Mouse (Mus musculus) hindbrain, embryonic 11.5 days (tissue): ENCODE measurements at regions not wholly inside any gene's neighbourhood (a gene's known extent, or its start where the extent isn't known, plus 50 kb on each side); places are given as distances from the start of the nearest gene placed in this dataset.

ENCODE experiments used
- ATAC-seq: fragments of 200-750 bp; cut with Nextera tagmentation; 2 replicates; pipeline ENCODE4 v1.8.0; 2017; ENCODE audit warnings: mild to moderate bottlenecking, moderate TSS enrichment, moderate library complexity; ENCODE audit not compliant: low FRiP score
- DNase-seq: peaks from one replicate; pipeline ENCODE4 v3.0.0-alpha.2; 2015; ENCODE audit warnings: low spot score
- H3K27ac ChIP-seq: fragments of 300-500 bp; sonication (generic); 2 replicates; pipeline ENCODE4 v1.5.1; 2014; ENCODE audit warnings: mild to moderate bottlenecking, low read depth, low read length
- H3K27me3 ChIP-seq: fragments of 300-500 bp; sonication (generic); 2 replicates; pipeline ENCODE4 v1.6.1; 2014; ENCODE audit warnings: mild to moderate bottlenecking, low read length, moderate library complexity, mixed read lengths; ENCODE audit not compliant: control insufficient read depth, insufficient read depth
- H3K36me3 ChIP-seq: fragments of 300-500 bp; sonication (generic); 2 replicates; pipeline ENCODE4 v1.6.1; 2014; ENCODE audit warnings: mild to moderate bottlenecking, low read length, moderate library complexity, mixed read lengths; ENCODE audit not compliant: control insufficient read depth, insufficient read depth
- H3K4me1 ChIP-seq: fragments of 300-500 bp; sonication (generic); replicated peaks from 2 replicates; pipeline ENCODE4 v1.6.1; 2014; ENCODE audit warnings: low read length, mixed read lengths; ENCODE audit not compliant: control insufficient read depth, insufficient read depth
- H3K4me2 ChIP-seq: fragments of 300-500 bp; sonication (generic); replicated peaks from 2 replicates; pipeline ENCODE4 v1.6.1; 2014; ENCODE audit warnings: mild to moderate bottlenecking, low read depth, low read length
- H3K4me3 ChIP-seq: fragments of 300-500 bp; sonication (generic); 2 replicates; pipeline ENCODE4 v1.5.1; 2014; ENCODE audit warnings: low read depth, low read length
- H3K9ac ChIP-seq: fragments of 300-500 bp; sonication (generic); 2 replicates; pipeline ENCODE4 v1.6.1; 2014; ENCODE audit warnings: low read depth, low read length
- H3K9me3 ChIP-seq: fragments of 300-500 bp; sonication (generic); 2 replicates; pipeline ENCODE4 v1.6.1; 2016; ENCODE audit warnings: low read length; ENCODE audit not compliant: control insufficient read depth
- WGBS: fragments of 180-500 bp; shearing (Covaris S2); extraction: QIAGEN DNeasy Blood & Tissue Kit; methylation state at CpG from one replicate; pipeline ENCODE4 v1.1.7; 2014; 5-methylcytosine and 5-hydroxymethylcytosine counted together

GRCm38 (mm10) chr15:13765411-13765810, 591.9 kb upstream of the Cdh6 start:
- Histone ChIP-seq H3K4me2 (no peak overlapping the region), H3K4me1 (no peaks in the 10 kb centered on the region), H3K4me3 (no peak overlapping the region), H3K36me3 (no peaks in the 10 kb centered on the region), H3K9me3 (no peaks in the 10 kb centered on the region), H3K27ac (no peak overlapping the region), H3K9ac (no peak overlapping the region), H3K27me3 (no peaks in the 10 kb centered on the region)
- DNase-seq: no peak
- no peak for ATAC-seq
- WGBS: 89% methylated on average over 3 of the region's 3 CpGs

GRCm38 (mm10) chr15:13764587-13764986, 591.1 kb upstream of the Cdh6 start:
- no peak for DNase-seq
- 91% methylated on average over 1 of the region's 1 CpGs for WGBS
- ATAC-seq: no peak
- no peaks in the 10 kb centered on the region for H3K27me3 ChIP-seq
- no peak overlapping the region for H3K4me3 ChIP-seq
- H3K4me2 ChIP-seq: no peak overlapping the region
- H3K9ac ChIP-seq: no peak overlapping the region
- H3K4me1 ChIP-seq: no peaks in the 10 kb centered on the region
- H3K36me3 ChIP-seq: no peaks in the 10 kb centered on the region
- H3K9me3 ChIP-seq: no peaks in the 10 kb centered on the region
- no peak overlapping the region for H3K27ac ChIP-seq

GRCm38 (mm10) chr15:13746559-13746958, 573.1 kb upstream of the Cdh6 start:
- WGBS: 78% methylated on average over 2 of the region's 2 CpGs

GRCm38 (mm10) chr15:13706276-13706675, 532.8 kb upstream of the Cdh6 start:
- Histone ChIP-seq H3K4me3 (no peak overlapping the region), H3K27me3 (no peaks in the 10 kb centered on the region), H3K4me1 (no peaks in the 10 kb centered on the region), H3K27ac (no peak overlapping the region), H3K9ac (no peak overlapping the region), H3K9me3 (no peaks in the 10 kb centered on the region), H3K36me3 (no peaks in the 10 kb centered on the region), H3K4me2 (no peak overlapping the region)
- ATAC-seq (no peak), DNase-seq (no peak)

More at GRCm38 (mm10) chr15:13746559-13746958, 573.1 kb upstream of the Cdh6 start:
- Histone ChIP-seq H3K27ac (no peak overlapping the region), H3K4me2 (no peak overlapping the region), H3K9ac (no peak overlapping the region), H3K9me3 (no peaks in the 10 kb centered on the region), H3K4me3 (no peak overlapping the region), H3K36me3 (no peaks in the 10 kb centered on the region), H3K27me3 (no peaks in the 10 kb centered on the region), H3K4me1 (no peaks in the 10 kb centered on the region)
- DNase-seq (no peak), ATAC-seq (no peak)

- no peak overlapping the region for H3K27ac ChIP-seq
- H3K4me2 ChIP-seq: no peak overlapping the region
- 90% methylated on average over 4 of the region's 4 CpGs for WGBS
- DNase-seq (no peak), ATAC-seq (no peak)
- no peak overlapping the region for H3K9ac ChIP-seq
- H3K27me3 ChIP-seq: no peaks in the 10 kb centered on the region
- no peaks in the 10 kb centered on the region for H3K9me3 ChIP-seq
- H3K4me1 ChIP-seq: no peaks in the 10 kb centered on the region
- no peak overlapping the region for H3K4me3 ChIP-seq
- H3K36me3 ChIP-seq: no peaks in the 10 kb centered on the region
Observed at GRCm38 (mm10) chr15:13705187-13705586, 531.7 kb upstream of the Cdh6 start.

- Histone ChIP-seq H3K27me3 (no peaks in the 10 kb centered on the region), H3K27ac (no peak overlapping the region), H3K9ac (no peak overlapping the region), H3K36me3 (no peaks in the 10 kb centered on the region), H3K4me2 (no peak overlapping the region), H3K4me3 (no peak overlapping the region), H3K4me1 (no peaks in the 10 kb centered on the region), H3K9me3 (no peaks in the 10 kb centered on the region)
- 75% methylated on average over 3 of the region's 3 CpGs for WGBS
- ATAC-seq: no peak
- no peak for DNase-seq
Observed at GRCm38 (mm10) chr15:13668193-13668592, 494.7 kb upstream of the Cdh6 start.

- Histone ChIP-seq H3K27ac (no peak overlapping the region), H3K4me1 (no peaks in the 10 kb centered on the region), H3K4me2 (no peak overlapping the region), H3K9ac (no peak overlapping the region), H3K9me3 (no peaks in the 10 kb centered on the region), H3K36me3 (no peaks in the 10 kb centered on the region), H3K4me3 (no peak overlapping the region), H3K27me3 (no peaks in the 10 kb centered on the region)
- DNase-seq (no peak), ATAC-seq (no peak)
- 97% methylated on average over 4 of the region's 4 CpGs for WGBS
Observed at GRCm38 (mm10) chr15:13667278-13667677, 493.8 kb upstream of the Cdh6 start.

GRCm38 (mm10) chr15:13662275-13662674, 488.8 kb upstream of the Cdh6 start:
- H3K4me1 ChIP-seq: no peaks in the 10 kb centered on the region
- H3K36me3 ChIP-seq: no peaks in the 10 kb centered on the region
- no peaks in the 10 kb centered on the region for H3K27me3 ChIP-seq
- 88% methylated on average over 1 of the region's 1 CpGs for WGBS
- H3K4me3 ChIP-seq: no peak overlapping the region
- H3K4me2 ChIP-seq: no peak overlapping the region
- no peak overlapping the region for H3K27ac ChIP-seq
- no peak for ATAC-seq
- no peaks in the 10 kb centered on the region for H3K9me3 ChIP-seq
- H3K9ac ChIP-seq: no peak overlapping the region
- DNase-seq: no peak

- Histone ChIP-seq H3K27me3 (no peaks in the 10 kb centered on the region), H3K4me2 (no peak overlapping the region), H3K9me3 (no peaks in the 10 kb centered on the region), H3K27ac (no peak overlapping the region), H3K9ac (no peak overlapping the region), H3K36me3 (no peaks in the 10 kb centered on the region), H3K4me3 (no peak overlapping the region), H3K4me1 (no peaks in the 10 kb centered on the region)
- DNase-seq (no peak), ATAC-seq (no peak)
- 85% methylated on average over 3 of the region's 3 CpGs for WGBS
Observed at GRCm38 (mm10) chr15:13655038-13655437, 481.6 kb upstream of the Cdh6 start.
